Mouse (Mus musculus): ENCODE results near the gene Pld6. TPM values are rescaled to one million over a fixed set of nuclear protein-coding genes. Genes with fewer than 3 reads are reported as not detected.
"Not testable (repeated sequence)": the region's sequence is repeated elsewhere in the genome, so short reads cannot be mapped to it uniquely, and the experiment has no call there.

Pld6 gene
- total RNA-seq, 2 experiments from 2014 or later = not detected

DNA sequence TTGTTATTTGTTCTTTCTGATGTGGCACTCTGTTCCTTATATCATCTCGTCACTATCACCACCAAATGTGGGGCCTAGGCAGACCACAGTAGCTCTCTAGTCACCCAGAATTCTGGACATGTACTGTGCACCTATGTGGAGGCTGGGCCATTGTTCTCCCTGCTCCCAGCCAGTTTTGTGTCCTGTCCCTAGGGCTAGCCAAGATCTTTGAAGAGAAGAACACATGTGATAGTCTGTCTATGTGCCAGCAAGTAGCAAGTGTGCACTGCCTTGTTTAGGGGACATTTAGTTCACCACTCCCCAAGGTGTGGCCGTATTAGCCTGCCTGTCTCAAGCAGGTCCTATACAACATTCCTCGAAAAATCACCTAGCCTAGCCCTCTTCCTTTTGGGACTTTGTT is 38.4 kb downstream of the Pld6 start:
- no peak for ATAC-seq (ENCODE audit: poor library complexity, severe bottlenecking)

DNA sequence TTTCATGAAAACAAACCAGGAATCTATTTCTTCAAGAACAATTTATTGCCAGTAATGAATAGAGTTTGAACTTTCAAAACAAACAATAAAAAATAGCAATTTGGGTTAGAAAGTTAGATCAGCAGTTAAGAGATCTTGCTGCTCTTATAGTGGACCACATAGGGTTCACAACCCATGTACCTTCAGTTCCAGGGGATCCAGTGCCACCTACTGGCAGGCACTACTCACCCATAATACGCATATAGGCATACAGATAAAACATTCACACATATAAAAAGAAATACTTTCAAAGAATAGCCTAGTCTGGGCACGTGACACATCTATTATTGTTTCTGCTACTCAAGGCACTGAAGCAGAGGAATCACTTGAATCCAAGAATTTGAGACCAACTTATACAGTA is 40.8 kb downstream of the Pld6 start:
- ATAC-seq (ENCODE audit: poor library complexity, severe bottlenecking) = peak; percentile 51; the same call in 1 of the 2 replicates

DNA sequence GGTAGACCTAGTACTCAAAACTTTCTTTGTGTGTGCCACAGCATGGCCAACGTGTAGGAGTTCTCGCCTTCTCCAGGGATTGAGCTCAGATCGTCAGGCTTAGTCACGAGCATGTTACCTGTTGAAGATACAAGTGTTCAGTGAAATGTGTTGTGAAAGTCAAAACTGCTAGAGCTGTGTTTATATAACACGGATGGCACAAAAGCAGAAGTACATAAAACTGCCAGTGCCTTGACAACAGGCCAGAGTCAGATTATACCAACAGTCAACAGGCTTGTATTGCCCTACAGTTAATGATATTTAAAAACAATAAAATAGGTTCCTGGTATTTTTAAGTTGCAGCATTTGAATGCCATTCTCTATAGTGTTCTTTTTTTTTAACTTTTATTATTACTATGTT is 41.6 kb downstream of the Pld6 start:
- ATAC-seq (ENCODE audit: poor library complexity, severe bottlenecking) = no peak

DNA sequence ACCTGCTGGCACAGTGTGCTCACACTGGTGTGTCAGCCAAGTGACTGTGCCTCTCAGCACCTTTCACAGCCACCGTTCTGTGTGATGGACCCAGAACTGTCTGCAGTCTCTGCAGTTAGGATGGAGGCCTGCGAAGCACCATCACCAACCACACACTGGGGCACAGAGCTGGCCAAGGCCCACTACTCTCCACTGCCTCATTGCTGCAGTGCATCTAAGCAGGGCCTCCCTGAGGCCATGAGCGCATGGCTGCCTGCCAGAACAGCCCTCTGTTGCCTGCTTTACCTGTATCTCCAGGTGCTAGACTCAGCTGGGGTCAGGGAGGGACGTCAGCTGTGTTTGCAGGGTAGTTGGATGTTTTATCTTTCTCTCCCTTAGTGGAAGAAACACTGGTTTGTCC is 43.1 kb downstream of the Pld6 start:
- ATAC-seq (ENCODE audit: poor library complexity, severe bottlenecking) = no peak

DNA sequence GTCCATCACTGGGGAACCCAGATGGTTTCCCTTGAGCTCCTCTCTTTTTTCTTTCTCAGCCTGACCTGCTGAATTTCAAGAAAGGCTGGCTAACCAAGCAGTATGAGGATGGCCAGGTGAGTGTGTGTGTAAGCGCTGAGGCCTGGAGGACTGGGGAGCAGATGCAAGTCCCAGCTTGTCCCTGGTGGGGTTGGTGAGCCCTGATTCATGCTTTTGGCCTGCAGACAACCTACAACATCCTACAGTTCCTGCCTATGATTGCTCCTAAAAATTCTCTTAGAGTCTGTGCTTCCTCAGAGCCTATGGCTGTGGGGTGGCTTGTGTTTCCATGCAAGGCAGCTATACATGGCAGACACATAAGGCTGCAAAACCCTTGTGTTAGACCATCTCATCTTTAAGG is 43.7 kb downstream of the Pld6 start:
- ATAC-seq (ENCODE audit: poor library complexity, severe bottlenecking) = no peak

DNA sequence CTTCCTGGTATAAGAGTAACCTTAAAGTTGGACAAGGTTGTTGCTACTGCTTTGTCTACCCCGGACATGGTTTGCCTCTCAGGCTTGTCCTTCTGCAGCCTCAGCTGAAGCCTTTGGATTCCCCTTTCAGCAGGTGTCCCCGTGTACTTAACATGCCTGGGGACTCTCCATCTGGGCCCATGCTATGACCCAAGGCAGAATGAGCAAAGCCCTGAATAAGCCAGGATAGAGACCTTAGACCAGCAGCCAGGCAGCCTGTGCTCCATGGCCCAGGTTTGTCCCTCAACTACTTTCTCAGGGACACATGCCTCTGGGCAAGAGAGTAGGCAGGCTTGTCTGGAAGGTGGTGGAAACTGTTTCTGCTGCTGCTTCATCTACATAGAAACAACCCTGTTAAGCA is 44.1 kb downstream of the Pld6 start:
- no peak for ATAC-seq (ENCODE audit: poor library complexity, severe bottlenecking)

DNA sequence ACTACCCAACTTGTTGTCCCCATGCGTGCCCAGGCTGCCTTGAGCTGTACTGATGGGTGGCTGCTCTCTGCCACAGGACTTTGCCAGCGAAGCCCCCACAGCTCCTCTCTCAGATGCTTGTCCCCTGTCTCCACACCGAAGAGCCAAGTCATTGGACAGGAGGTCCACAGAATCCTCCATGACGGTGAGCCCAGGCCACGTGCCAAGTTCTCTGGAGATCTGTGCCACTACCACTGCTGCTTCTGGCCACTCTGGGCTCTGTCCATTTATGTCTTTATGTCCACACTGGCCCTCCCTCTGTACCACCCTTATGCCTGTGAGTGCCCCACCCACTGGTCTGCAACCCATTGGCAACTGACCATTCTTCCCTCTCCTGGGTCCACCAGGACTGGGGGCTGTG is 45.5 kb downstream of the Pld6 start:
- ATAC-seq (ENCODE audit: poor library complexity, severe bottlenecking) = no peak

DNA sequence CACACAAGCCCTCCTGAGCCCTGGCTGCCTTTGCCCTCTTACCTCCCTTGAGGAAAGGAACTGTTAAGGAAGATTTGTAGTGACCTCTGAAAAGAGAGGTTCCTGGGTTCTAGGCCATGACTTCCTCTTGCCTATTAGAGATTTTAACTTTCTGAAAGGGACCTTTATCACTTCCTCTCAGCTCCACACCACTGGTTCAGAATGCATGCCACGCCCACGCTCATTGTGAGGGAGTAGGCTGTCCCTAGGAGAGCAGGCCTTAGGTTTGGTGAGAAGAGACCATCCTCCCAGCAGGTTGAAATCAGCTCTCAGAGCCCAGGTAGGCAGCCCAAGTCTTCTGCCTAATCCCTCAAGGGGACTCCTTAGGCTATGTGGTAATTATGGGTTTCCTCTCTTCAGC is 47.4 kb downstream of the Pld6 start:
- peak; percentile 76 for ATAC-seq (ENCODE audit: poor library complexity, severe bottlenecking)

DNA sequence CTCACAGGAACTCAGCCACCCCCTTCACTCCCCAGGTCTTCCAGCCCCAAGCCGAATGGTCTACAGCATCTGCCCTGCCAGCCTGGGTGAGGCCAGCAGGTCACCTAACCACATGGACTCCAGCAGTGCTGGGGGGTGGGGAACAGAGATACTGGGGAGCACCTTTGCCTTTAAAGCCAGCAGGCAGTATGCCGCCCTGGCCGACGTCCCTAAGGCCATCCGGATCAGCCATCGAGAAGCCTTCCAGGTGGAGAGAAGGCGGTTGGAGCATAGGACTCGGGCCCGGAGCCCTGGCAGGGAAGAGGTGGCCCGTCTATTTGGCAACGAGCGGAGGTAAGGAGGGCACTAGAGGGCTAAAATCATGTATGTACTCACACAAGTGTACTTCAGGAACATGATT is 50.2 kb downstream of the Pld6 start:
- ATAC-seq (ENCODE audit: poor library complexity, severe bottlenecking) = no peak

DNA sequence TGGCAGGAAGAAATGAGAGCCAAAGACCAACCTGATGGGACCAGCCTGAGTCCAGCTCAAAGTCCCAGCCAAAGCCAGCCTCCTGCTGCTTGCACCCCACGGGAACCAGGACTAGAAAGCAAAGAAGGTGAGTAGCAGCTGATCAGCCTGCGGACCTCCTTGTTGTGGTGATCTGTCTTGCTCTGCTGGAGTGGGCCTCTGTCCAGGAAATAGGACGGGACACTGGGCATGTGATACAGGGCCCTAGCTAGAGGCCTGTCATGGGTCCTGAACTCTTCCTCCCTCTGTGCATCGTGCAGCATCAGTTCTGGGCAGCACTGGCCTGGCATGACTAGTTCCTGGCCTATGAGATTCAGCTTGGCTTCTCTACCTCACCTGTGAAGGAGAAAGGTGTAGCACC is 51.5 kb downstream of the Pld6 start:
- ATAC-seq (ENCODE audit: poor library complexity, severe bottlenecking) = not testable (repeated sequence)

DNA sequence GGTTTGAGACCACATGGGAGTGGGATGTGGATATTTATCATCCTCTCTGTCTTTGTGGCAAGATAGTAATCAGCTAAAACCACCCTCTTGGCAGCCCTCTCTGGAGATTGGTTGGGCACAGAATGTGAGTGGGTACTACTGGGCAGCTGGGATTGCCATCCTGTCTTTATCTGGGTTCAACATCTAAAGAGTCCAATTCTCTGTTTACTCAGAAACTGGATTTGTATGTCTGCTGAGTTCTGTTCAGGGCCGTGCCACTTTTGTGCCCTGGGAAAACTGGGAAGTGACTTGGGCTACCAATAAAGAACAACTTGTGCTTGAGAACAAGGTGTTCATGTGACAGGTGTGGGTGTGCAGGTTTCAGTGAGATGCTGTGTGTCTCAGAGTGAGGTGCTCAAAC is 53.1 kb downstream of the Pld6 start:
- no peak for ATAC-seq (ENCODE audit: poor library complexity, severe bottlenecking)

Other genes with a start within 250 kb of the Pld6 start
- gene Nlrp3, start 246.1 kb downstream of the Pld6 start, total RNA-seq (2015) = 23.8 and 32.5 TPM in 2 replicates
- 41.2 and 43.0 TPM in 2 replicates for gene Nlrp3, start 246.1 kb downstream of the Pld6 start, total RNA-seq (2017)
- gene Olfr222, start 211.4 kb downstream of the Pld6 start, total RNA-seq (2015) = not detected in 2 replicates
- not detected in 2 replicates for gene Olfr222, start 211.4 kb downstream of the Pld6 start, total RNA-seq (2017)
- not detected in 2 replicates for gene Olfr223, start 194.4 kb downstream of the Pld6 start, total RNA-seq (2015)
- gene Olfr223, start 194.4 kb downstream of the Pld6 start, total RNA-seq (2017) = not detected in 2 replicates
- gene Mprip, start 126.3 kb downstream of the Pld6 start, total RNA-seq (2015) = 23.7 and 26.2 TPM in 2 replicates
- gene Mprip, start 126.3 kb downstream of the Pld6 start, total RNA-seq (2017) = 58.6 and 61.8 TPM in 2 replicates
- 11.3 and 11.4 TPM in 2 replicates for gene Flcn, start 22.4 kb upstream of the Pld6 start, total RNA-seq (2015)
- 19.9 and 25.3 TPM in 2 replicates for gene Flcn, start 22.4 kb upstream of the Pld6 start, total RNA-seq (2017)
- 9.9 and 13.1 TPM in 2 replicates for gene Nt5m, start 51.8 kb upstream of the Pld6 start, total RNA-seq (2015)
- 7.7 and 11.3 TPM in 2 replicates for gene Nt5m, start 51.8 kb upstream of the Pld6 start, total RNA-seq (2017)
- 88.2 and 94.6 TPM in 2 replicates for gene Cops3, start 52.2 kb upstream of the Pld6 start, total RNA-seq (2015)
- gene Cops3, start 52.2 kb upstream of the Pld6 start, total RNA-seq (2017) = 90.2 and 100 TPM in 2 replicates
- 10.3 and 11.0 TPM in 2 replicates for gene Med9, start 160.6 kb upstream of the Pld6 start, total RNA-seq (2015)
- 14.0 and 14.1 TPM in 2 replicates for gene Med9, start 160.6 kb upstream of the Pld6 start, total RNA-seq (2017)
- gene Rasd1, start 177.3 kb upstream of the Pld6 start, total RNA-seq (2015) = 0.09 and 0.16 TPM in 2 replicates
- gene Rasd1, start 177.3 kb upstream of the Pld6 start, total RNA-seq (2017) = 0.40 TPM in 1 of 2 replicates, not detected in the other